Mouse (Mus musculus): ENCODE results near the gene Ccp110.

Ccp110 gene

GRCm38 (mm10) chr7:118712228-118713173 is at the start of gene Ccp110:
TSS of gene Ccp110 (plus strand) at chr7:118712552.
- peak; percentile 94 for DNase-seq (ENCODE audit: low read depth, low spot score)

GRCm38 (mm10) chr7:118667773-118668172 is 44.6 kb upstream of the Ccp110 start:
- no peak for DNase-seq (ENCODE audit: low read depth, low spot score)

GRCm38 (mm10) chr7:118670142-118670541 is 42.2 kb upstream of the Ccp110 start:
- no peak for DNase-seq (ENCODE audit: low read depth, low spot score)

- DNase-seq (ENCODE audit: low read depth, low spot score) = no peak
These were observed 35.5 kb upstream of the Ccp110 start for GRCm38 (mm10) chr7:118676826-118677225.

- peak; percentile 51 for DNase-seq (ENCODE audit: low read depth, low spot score)
These were observed 24.2 kb upstream of the Ccp110 start for GRCm38 (mm10) chr7:118688199-118688598.

- no peak for DNase-seq (ENCODE audit: low read depth, low spot score)
These were observed 23.3 kb upstream of the Ccp110 start for GRCm38 (mm10) chr7:118689088-118689487.

- no peak for DNase-seq (ENCODE audit: low read depth, low spot score)
These were observed 21.1 kb upstream of the Ccp110 start for GRCm38 (mm10) chr7:118691287-118691686.

GRCm38 (mm10) chr7:118696146-118696545 is 16.2 kb upstream of the Ccp110 start:
- DNase-seq (ENCODE audit: low read depth, low spot score) = no peak

GRCm38 (mm10) chr7:118697168-118697567 is 15.2 kb upstream of the Ccp110 start:
- DNase-seq (ENCODE audit: low read depth, low spot score) = no peak

GRCm38 (mm10) chr7:118698882-118699281 is 13.5 kb upstream of the Ccp110 start:
- no peak for DNase-seq (ENCODE audit: low read depth, low spot score)

- no peak for DNase-seq (ENCODE audit: low read depth, low spot score)
These were observed 9.2 kb upstream of the Ccp110 start for GRCm38 (mm10) chr7:118703144-118703561.

GRCm38 (mm10) chr7:118704001-118704850 is 8.1 kb upstream of the Ccp110 start:
- DNase-seq (ENCODE audit: low read depth, low spot score) = peak; percentile 26

- DNase-seq (ENCODE audit: low read depth, low spot score) = peak; percentile 69
These were observed 7.0 kb upstream of the Ccp110 start, which contains the start of gene Gde1 for GRCm38 (mm10) chr7:118705101-118705961. TSS of gene Gde1 (minus strand) at chr7:118705778.

- no peak for DNase-seq (ENCODE audit: low read depth, low spot score)
These were observed 6.3 kb upstream of the Ccp110 start for GRCm38 (mm10) chr7:118706051-118706450.

- DNase-seq (ENCODE audit: low read depth, low spot score) = no peak
These were observed 5.9 kb upstream of the Ccp110 start for GRCm38 (mm10) chr7:118706488-118706887.

- no peak for DNase-seq (ENCODE audit: low read depth, low spot score)
These were observed 5.1 kb upstream of the Ccp110 start for GRCm38 (mm10) chr7:118707216-118707615.

GRCm38 (mm10) chr7:118708002-118708401 is 4.3 kb upstream of the Ccp110 start:
- no peak for DNase-seq (ENCODE audit: low read depth, low spot score)

- no peak for DNase-seq (ENCODE audit: low read depth, low spot score)
These were observed 1.6 kb upstream of the Ccp110 start for GRCm38 (mm10) chr7:118710776-118711175.

- no peak for DNase-seq (ENCODE audit: low read depth, low spot score)
These were observed 2.5 kb downstream of the Ccp110 start for GRCm38 (mm10) chr7:118714873-118715272.

- no peak for DNase-seq (ENCODE audit: low read depth, low spot score)
These were observed 5.7 kb downstream of the Ccp110 start for GRCm38 (mm10) chr7:118718066-118718465.

GRCm38 (mm10) chr7:118723927-118724326 is 11.6 kb downstream of the Ccp110 start:
- DNase-seq (ENCODE audit: low read depth, low spot score) = no peak

All from c-Kit-negative CD71-positive TER-119-positive erythroid progenitor cells, embryonic 14.5 days (primary cell).